Mouse (Mus musculus): ENCODE results near the gene Kat7. TPM values are rescaled to one million over a fixed set of nuclear protein-coding genes. Genes with fewer than 3 reads are reported as not detected.

Gene Kat7
- polyA plus RNA-seq (2015; fragmentation: Illumina TruSeq; extraction: RNeasy Lipid Tissue Mini Kit (QIAGEN cat#74804); ENCODE audit: insufficient read depth, low replicate concordance): 75.9 TPM

DNA sequence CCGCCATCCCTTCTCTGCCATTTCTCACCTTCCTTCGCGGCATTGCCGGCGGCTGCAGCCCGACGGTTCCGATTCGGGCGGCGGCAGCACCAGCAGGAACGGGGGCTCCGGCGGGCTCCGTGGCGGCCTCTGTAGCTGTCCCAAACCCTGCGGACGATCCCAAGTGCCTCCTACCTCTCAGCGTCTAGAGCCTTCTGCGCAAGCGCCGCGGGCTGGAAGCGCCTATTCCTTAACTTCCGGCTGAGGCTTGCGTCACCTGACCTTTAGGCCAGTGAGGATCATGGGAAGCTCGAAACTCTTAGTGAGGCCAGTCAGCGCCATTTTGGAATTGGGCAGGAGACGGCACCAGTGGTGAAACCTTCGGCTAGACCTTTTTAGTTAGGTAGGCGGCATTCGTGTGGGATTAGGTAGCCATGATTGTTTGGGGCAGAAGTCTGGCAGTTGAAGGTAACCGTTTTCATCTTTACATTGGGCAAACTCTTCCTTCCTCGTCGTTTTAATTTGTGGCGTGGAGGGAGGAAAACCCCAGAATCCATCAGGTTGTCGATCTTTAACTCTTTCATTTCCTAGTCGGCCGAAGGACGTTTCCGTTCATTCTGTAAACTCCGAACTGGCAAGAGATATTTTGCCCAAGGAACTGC, at the start of gene Kat7:
Kat7 (minus strand) TSS at position 240 of the 641 bp plus-strand sequence.

DNA sequence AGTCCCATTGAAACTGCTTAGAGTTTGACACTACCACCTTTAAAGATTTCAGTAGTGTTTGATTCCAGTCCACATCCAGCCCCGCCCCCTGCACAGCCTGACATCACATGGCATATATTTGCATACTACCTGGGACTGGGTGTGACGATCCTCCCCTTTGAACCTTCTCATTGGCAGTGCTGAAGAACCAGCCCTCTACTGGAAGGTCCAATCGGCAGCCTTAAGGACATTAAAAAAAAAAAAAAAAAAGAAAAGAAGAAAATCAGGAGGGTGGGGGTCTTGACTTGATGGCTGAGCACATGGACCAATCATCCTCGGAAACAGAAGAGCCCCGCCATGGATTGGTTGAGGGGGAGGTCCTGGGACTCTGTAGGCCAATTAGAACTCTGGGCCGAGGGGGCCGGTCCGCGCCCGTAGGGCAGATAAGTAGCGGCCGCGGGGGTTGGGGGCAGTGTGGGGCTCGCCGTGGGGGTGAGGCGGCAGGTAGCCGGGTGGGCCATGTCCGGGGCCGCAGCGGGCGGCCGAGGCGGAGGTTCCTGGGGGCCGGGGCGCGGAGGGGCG, 26.6 kb upstream of the Kat7 start, which contains the start of gene Fam117a:
Fam117a (plus strand) TSS at position 451 of the 561 bp plus-strand sequence.

DNA sequence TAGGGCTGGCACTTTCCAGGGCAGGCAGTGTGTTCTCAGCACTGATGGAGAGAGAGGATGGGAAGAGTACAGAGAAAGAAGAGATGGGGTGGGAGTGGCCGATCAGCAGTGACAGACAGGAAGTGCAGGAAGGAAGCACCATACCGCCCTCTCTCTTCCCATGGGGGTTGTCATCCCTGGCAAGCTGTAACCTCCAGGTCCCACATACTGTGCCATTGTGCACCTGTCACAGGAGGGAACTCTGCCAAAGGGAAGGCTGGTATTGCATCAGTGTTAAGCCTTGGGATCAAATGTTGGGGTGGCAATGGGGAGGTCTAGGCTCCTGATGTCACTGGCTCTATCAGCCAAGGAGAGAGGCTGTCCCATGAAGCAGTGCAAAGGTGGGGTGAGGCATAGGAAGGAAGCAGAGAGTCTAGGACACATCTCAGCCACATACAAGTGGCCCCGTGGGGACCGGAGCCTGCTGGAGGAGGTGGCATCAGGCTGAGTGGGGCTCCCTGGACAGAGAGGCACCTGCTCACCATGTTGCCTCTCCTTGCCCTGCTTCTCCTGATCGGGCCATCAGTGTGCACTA, 48.8 kb downstream of the Kat7 start, which contains the start of gene Tac4:
Tac4 (plus strand) TSS at position 352 of the 574 bp plus-strand sequence.

Other genes starting within 250 kb of the Kat7 start
- 2.8 TPM for gene Itga3, start 233.4 kb downstream of the Kat7 start, polyA plus RNA-seq (2015; fragmentation: Illumina TruSeq; extraction: RNeasy Lipid Tissue Mini Kit (QIAGEN cat#74804); ENCODE audit: insufficient read depth, low replicate concordance)
- gene Dlx3, start 190.1 kb downstream of the Kat7 start, polyA plus RNA-seq (2015; fragmentation: Illumina TruSeq; extraction: RNeasy Lipid Tissue Mini Kit (QIAGEN cat#74804); ENCODE audit: insufficient read depth, low replicate concordance): not detected
- not detected for gene Dlx4, start 164.0 kb downstream of the Kat7 start, polyA plus RNA-seq (2015; fragmentation: Illumina TruSeq; extraction: RNeasy Lipid Tissue Mini Kit (QIAGEN cat#74804); ENCODE audit: insufficient read depth, low replicate concordance)
- gene Tac4, start 48.7 kb downstream of the Kat7 start, polyA plus RNA-seq (2015; fragmentation: Illumina TruSeq; extraction: RNeasy Lipid Tissue Mini Kit (QIAGEN cat#74804); ENCODE audit: insufficient read depth, low replicate concordance): 0.32 TPM
- 24.4 TPM for gene Fam117a, start 26.8 kb upstream of the Kat7 start, polyA plus RNA-seq (2015; fragmentation: Illumina TruSeq; extraction: RNeasy Lipid Tissue Mini Kit (QIAGEN cat#74804); ENCODE audit: insufficient read depth, low replicate concordance)
- 76.2 TPM for gene Slc35b1, start 74.4 kb upstream of the Kat7 start, polyA plus RNA-seq (2015; fragmentation: Illumina TruSeq; extraction: RNeasy Lipid Tissue Mini Kit (QIAGEN cat#74804); ENCODE audit: insufficient read depth, low replicate concordance)
- gene Spop, start 103.8 kb upstream of the Kat7 start, polyA plus RNA-seq (2015; fragmentation: Illumina TruSeq; extraction: RNeasy Lipid Tissue Mini Kit (QIAGEN cat#74804); ENCODE audit: insufficient read depth, low replicate concordance): 127 TPM
- 0.18 TPM for gene Nxph3, start 204.3 kb upstream of the Kat7 start, polyA plus RNA-seq (2015; fragmentation: Illumina TruSeq; extraction: RNeasy Lipid Tissue Mini Kit (QIAGEN cat#74804); ENCODE audit: insufficient read depth, low replicate concordance)